Mouse (Mus musculus) splenic B cell, adult 2 months (primary cell): Measurements from ENCODE around the gene Olfr605.
"Not testable (repeated sequence)": the region's sequence is repeated elsewhere in the genome, so short reads cannot be mapped to it uniquely, and the experiment has no call there.

Experiments
- DNase-seq: peaks from one replicate; pipeline ENCODE4 v3.0.0-alpha.2; 2011; ENCODE audit warnings: low read depth, low spot score
- H3K27me3 ChIP-seq: 2 replicates; pipeline ENCODE4 v1.6.1; 2012; ENCODE audit warnings: mild to moderate bottlenecking, low read length, moderate library complexity, mixed read lengths; ENCODE audit not compliant: control insufficient read depth, poor library complexity, insufficient read depth, severe bottlenecking
- H3K36me3 ChIP-seq: 2 replicates; pipeline ENCODE4 v1.6.1; 2012; ENCODE audit warnings: mild to moderate bottlenecking, low read length, moderate library complexity, mixed read lengths; ENCODE audit not compliant: control insufficient read depth, poor library complexity, insufficient read depth, severe bottlenecking

Gene Olfr605

DNA sequence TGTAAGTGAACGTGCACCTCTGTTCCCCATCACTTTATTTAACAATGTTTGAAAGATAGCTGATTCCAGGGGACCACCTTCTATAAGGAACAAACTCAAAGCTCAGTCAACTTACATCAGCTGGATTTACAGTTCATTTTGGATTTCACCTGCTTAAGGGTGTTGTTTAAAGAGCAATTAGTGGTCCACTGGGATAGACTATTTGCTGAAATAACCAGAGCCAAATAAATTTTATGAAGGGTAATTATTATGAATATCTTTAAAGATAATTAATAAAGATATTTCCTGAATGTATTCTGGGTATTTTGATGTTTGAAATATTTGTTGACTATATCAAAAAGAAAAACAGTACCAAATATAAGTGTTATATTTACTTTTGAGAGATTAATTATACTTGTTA, at the start of gene Olfr605:
Olfr605 (minus strand) TSS at position 101 of the 400 bp plus-strand sequence.
- Histone ChIP-seq H3K27me3 (no peaks in the 10 kb centered on the region), H3K36me3 (no peaks in the 10 kb centered on the region)
- DNase-seq = no peak

DNA sequence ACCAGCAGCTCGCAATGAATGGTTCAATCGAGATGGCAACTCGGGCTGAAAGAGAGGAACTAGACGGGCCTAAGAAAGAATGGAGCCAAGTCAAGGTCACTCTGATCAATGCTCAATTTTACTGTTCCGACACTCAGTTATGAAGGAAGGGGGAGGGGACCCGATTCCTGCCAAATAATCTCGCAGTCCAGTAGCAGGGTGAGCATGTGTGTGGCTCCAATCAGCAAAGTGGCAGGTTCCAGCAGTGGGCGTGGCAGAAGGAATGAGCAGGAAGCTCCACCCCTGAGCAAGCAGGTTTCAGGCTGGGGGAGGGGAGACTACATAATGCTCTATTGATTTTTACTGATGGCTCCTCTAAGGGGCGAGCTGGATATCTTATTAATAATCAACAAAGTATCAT, 31.9 kb upstream of the Olfr605 start:
- H3K36me3 ChIP-seq, H3K27me3 ChIP-seq, DNase-seq: not testable (repeated sequence)

DNA sequence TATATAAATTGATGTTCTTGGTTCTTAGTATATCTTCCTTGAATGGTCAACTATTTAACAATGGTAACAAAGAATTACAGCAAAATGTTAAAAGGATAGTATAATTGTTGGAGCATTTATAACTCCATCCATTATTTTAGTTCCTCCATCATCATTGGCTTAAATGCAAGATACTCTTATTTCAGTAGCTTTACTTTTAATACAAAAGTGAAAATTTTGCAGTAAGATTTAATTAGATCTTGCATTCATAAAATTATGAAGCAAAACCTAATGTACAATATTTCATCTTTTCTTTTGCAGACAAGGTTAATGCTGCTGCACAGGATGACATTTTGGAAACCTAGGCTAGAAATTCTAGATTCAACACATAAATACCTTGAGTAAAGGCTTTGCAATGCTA, 24.3 kb upstream of the Olfr605 start, which contains the start of gene Olfr608:
Olfr608 (plus strand) TSS at position 301 of the 400 bp plus-strand sequence.
- Histone ChIP-seq H3K36me3 (no peaks in the 10 kb centered on the region), H3K27me3 (no peaks in the 10 kb centered on the region)
- no peak for DNase-seq

DNA sequence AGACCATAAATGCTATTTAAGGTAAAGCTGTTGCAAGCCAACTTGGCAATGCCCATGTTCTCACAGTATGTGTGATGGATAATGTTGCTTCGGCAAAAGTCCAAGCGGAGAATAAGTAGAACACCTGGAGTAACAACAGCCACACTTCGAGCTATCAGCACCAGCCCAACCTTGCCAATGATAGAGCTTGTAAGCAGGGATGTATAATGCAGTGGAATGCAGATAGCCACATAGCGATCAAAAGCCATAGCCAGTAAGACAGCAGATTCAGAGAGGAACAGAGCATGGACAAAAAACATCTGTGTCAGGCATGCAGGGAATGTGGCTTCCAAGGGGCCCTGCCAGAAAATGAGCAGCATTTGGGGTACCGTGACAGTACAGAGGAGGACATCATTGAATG, 15.4 kb upstream of the Olfr605 start:
- no peaks in the 10 kb centered on the region for H3K36me3 ChIP-seq
- H3K27me3 ChIP-seq = no peaks in the 10 kb centered on the region
- DNase-seq = no peak

DNA sequence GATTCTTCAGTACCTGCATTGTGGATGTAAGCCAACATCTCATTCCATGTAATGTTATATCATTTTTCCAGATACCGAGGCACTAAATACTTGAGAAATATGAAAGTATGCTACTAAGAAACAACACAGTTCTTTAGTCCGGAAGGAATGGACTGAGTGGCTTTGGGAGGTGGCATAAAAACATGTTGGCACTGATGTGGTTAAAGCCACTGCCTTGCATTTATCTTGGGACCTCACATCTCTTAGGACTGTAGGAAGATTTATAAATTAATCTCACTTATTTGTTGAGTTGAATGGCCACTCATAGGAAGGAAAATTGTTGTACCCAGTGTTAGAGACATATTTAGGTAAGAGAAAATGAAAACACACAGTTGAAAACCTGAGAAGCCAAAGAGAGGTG, 3.5 kb upstream of the Olfr605 start, which contains the start of gene Olfr606:
Olfr606 (plus strand) TSS at position 301 of the 400 bp plus-strand sequence.
- H3K36me3 ChIP-seq = no peaks in the 10 kb centered on the region

GRCm38 (mm10) chr7:103414772-103415171, 30.5 kb downstream of the Olfr605 start, which contains the start of gene Usp17lc:
Usp17lc (plus strand) TSS chr7:103415072.
- H3K27me3 ChIP-seq, DNase-seq, H3K36me3 ChIP-seq: not testable (repeated sequence)

More for the DNA sequence above, 3.5 kb upstream of the Olfr605 start, which contains the start of gene Olfr606:
- no peaks in the 10 kb centered on the region for H3K27me3 ChIP-seq
- no peak for DNase-seq

- not testable (repeated sequence) for H3K36me3 ChIP-seq, H3K27me3 ChIP-seq, DNase-seq
Measured at GRCm38 (mm10) chr7:103406521-103407055, 38.7 kb downstream of the Olfr605 start.

DNA sequence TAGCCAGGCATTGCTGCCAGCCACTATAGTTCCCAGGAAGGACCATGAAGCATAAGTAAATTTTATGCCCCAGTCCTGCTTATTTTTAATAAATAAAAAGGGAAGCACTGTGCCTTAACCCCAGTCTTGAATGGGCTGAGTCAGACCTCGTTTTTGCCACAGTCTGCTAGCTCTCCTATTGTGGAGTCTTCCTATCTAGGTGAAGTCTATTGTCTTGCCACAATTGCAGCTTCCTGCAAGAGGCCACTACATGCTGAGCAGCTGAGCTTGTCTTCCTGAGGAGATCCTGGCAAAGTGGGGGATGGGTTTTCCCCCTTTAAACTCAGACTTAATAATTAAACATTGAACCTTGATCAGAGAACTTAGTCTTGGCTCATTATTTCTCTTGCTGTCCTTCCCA, 46.3 kb downstream of the Olfr605 start:
- no peak for DNase-seq
- Histone ChIP-seq H3K27me3 (no peaks in the 10 kb centered on the region), H3K36me3 (no peaks in the 10 kb centered on the region)

GRCm38 (mm10) chr7:103397758-103398157, 47.5 kb downstream of the Olfr605 start:
- no peak for DNase-seq
- no peaks in the 10 kb centered on the region for H3K36me3 ChIP-seq

More at GRCm38 (mm10) chr7:103397758-103398157, 47.5 kb downstream of the Olfr605 start:
- no peaks in the 10 kb centered on the region for H3K27me3 ChIP-seq
